Comparison of ENCODE assay signal across 9 mouse cellular contexts in genomic region chr11:45103498-45104336, GRCm38 (mm10).
DNase-seq lines count a peak whose midpoint lies in the region; ATAC-seq lines count a peak whose summit lies in the region.
"Had no signal": no experiment of that assay in that cellular context is flagged by ENCODE, and none has a peak within 500 bp of the region (broad histone marks: within the 10 kb centered on the region; RNA-seq: fewer than 3 reads in every experiment).

No protein-coding gene starts in this region.

- H3K27me3 ChIP-seq in megakaryocyte, embryonic 14.5 days (replicated peaks), result no peaks in the 10 kb centered on the region
- H3K27me3 ChIP-seq in neural tube, embryonic 15.5 days (replicated peaks), result no peaks in the 10 kb centered on the region

- H3K27ac ChIP-seq in neural tube, embryonic 15.5 days (replicated peaks), result no peak overlapping the region
- H3K27ac ChIP-seq: liver, embryonic 14.5 days had no signal

- no peaks in the 10 kb centered on the region for H3K36me3 ChIP-seq in megakaryocyte, embryonic 14.5 days (replicated peaks; ENCODE audit: low read length)
- H3K36me3 ChIP-seq in neural tube, embryonic 15.5 days, result no peaks in the 10 kb centered on the region

- no peaks in the 10 kb centered on the region for H3K4me1 ChIP-seq in megakaryocyte, embryonic 14.5 days
- no peaks in the 10 kb centered on the region for H3K4me1 ChIP-seq in neural tube, embryonic 15.5 days

- intact Hi-C loops in heart, postnatal 25 days (cut with DNase I), result no loop called here

- H3K9ac ChIP-seq in neural tube, embryonic 15.5 days (replicated peaks), result no peak overlapping the region
- H3K9ac ChIP-seq: liver, embryonic 14.5 days had no signal

- H3K4me2 ChIP-seq in neural tube, embryonic 15.5 days, result no peak overlapping the region

- peak; percentile 84 for DNase-seq in fibroblast of lung, adult 2 months (ENCODE audit: low read depth)
- peak; percentile 28 for DNase-seq in heart, postnatal 25 days (ENCODE audit: low spot score)
- peak; percentile 7 for DNase-seq in left cerebral cortex, adult 11 months (ENCODE audit: low spot score)
- no peak for DNase-seq in spleen, postnatal 36 days (ENCODE audit: low spot score in 2 of 2)

- ATAC-seq in megakaryocyte, adult 5-6 weeks (ENCODE audit: poor library complexity, severe bottlenecking), result no peak
- peak; percentile 59; the same call in 1 of the 2 replicates for ATAC-seq in neural tube, embryonic 15.5 days (ENCODE audit: low FRiP score)
- ATAC-seq in erythroblast, adult 5-6 weeks (replicated peaks; ENCODE audit: low FRiP score, poor library complexity, severe bottlenecking), result no peak

- H3K4me3 ChIP-seq in megakaryocyte, embryonic 14.5 days (replicated peaks), result peak overlapping the region; percentile 17
- no peak overlapping the region for H3K4me3 ChIP-seq in neural tube, embryonic 15.5 days (replicated peaks)

- H3K9me3 ChIP-seq in megakaryocyte, embryonic 14.5 days, result peaks cover 7% of the 10 kb centered on the region
- H3K9me3 ChIP-seq in neural tube, embryonic 15.5 days (replicated peaks), result no peaks in the 10 kb centered on the region

- WGBS in neural tube, embryonic 15.5 days, result 49% methylated on average over 12 of the region's 12 CpGs

Comparison
In these comparisons a context has a peak if more than half of its experiments do, and no peak if none do; other contexts are left out.
1. DNase-seq: peak in fibroblast of lung, adult 2 months (single experiment), heart, postnatal 25 days (single experiment) and left cerebral cortex, adult 11 months (single experiment); none in spleen, postnatal 36 days (0 of 2).